18 mouse cellular contexts compared by ENCODE assay signal in genomic region chr3:130727676-130728075, GRCm38 (mm10). TPM values are rescaled to one million over a fixed set of nuclear protein-coding genes. Genes with fewer than 3 reads are reported as not detected.
DNase-seq lines count a peak whose midpoint lies in the region; ATAC-seq and TF ChIP-seq lines count a peak whose summit lies in the region.
"Had no signal": no experiment of that assay in that cellular context is flagged by ENCODE, and none has a peak within 500 bp of the region (broad histone marks: within the 10 kb centered on the region; RNA-seq: fewer than 3 reads in every experiment).

No protein-coding gene starts in this region.

- H3K4me3 ChIP-seq in kidney, embryonic 16.5 days (ENCODE audit: low read length): no peak overlapping the region
- H3K4me3 ChIP-seq in kidney, adult 2 months (ENCODE audit: insufficient read depth, low read depth, low read length): no peak overlapping the region
- H3K4me3 ChIP-seq in E14TG2a.4 (replicated peaks; ENCODE audit: low read length) (peak overlapping the region; percentile 95), G1E (ENCODE audit: low read depth, low read length) (peak overlapping the region; percentile 91; the same call in 1 of the 2 replicates)
- peak overlapping the region; percentile 96; the same call in 1 of the 2 replicates for H3K4me3 ChIP-seq in liver, embryonic 12.5 days
- H3K4me3 ChIP-seq: midbrain, embryonic 15.5 days had no signal

- no peak for TF ChIP-seq POLR2A in kidney, adult 2 months (IDR thresholded peaks at IDR 0.05; ENCODE audit: low read depth, low read length)

- peak overlapping the region; percentile 94; the same call in 1 of the 2 replicates for H3K9ac ChIP-seq in kidney, embryonic 16.5 days (replicated peaks; ENCODE audit: low read length)
- H3K9ac ChIP-seq in liver, embryonic 12.5 days: peak overlapping the region; percentile 96; the same call in 1 of the 2 replicates
- H3K9ac ChIP-seq: midbrain, embryonic 15.5 days; neural tube, embryonic 12.5 days; stomach, embryonic 15.5 days had no signal

- no peak for ATAC-seq in kidney, embryonic 16.5 days (ENCODE audit: low FRiP score, low TSS enrichment)
- ATAC-seq in G1E (ENCODE audit: extremely low read depth, insufficient number of reproducible peaks, low FRiP score, poor library complexity, severe bottlenecking): no peak
- ATAC-seq in liver, embryonic 12.5 days: no peak
- ATAC-seq: CD4-positive, CD25-positive, alpha-beta regulatory T cell, adult 4 months; forebrain, embryonic 13.5 days; midbrain, embryonic 15.5 days had no signal

- no peak overlapping the region for H3K4me2 ChIP-seq in kidney, embryonic 16.5 days (replicated peaks; ENCODE audit: low read depth, low read length)
- peak overlapping the region; percentile 77 for H3K4me2 ChIP-seq in liver, embryonic 12.5 days
- H3K4me2 ChIP-seq: midbrain, embryonic 15.5 days; stomach, embryonic 15.5 days had no signal

- TF ChIP-seq CTCF in kidney, adult 2 months (conservative IDR thresholded peaks at IDR 0.05; ENCODE audit: insufficient read depth, insufficient read length, low read depth, low read length): no peak
- TF ChIP-seq CTCF in E14TG2a.4 (conservative IDR thresholded peaks at IDR 0.05; ENCODE audit: low read length) (no peak), G1E (IDR thresholded peaks at IDR 0.05; ENCODE audit: low read depth, low read length) (no peak)

- peaks cover 21% of the 10 kb centered on the region for H3K4me1 ChIP-seq in kidney, embryonic 16.5 days (ENCODE audit: insufficient read depth, low read length)
- peaks cover 3% of the 10 kb centered on the region; the same call in 1 of the 2 replicates for H3K4me1 ChIP-seq in kidney, adult 2 months (ENCODE audit: control insufficient read depth, insufficient read depth, low read length)
- H3K4me1 ChIP-seq in E14TG2a.4 (replicated peaks; ENCODE audit: low read depth, low read length) (peaks cover 28% of the 10 kb centered on the region), G1E (ENCODE audit: insufficient read depth, low read depth, low read length) (peaks cover 25% of the 10 kb centered on the region)
- peaks cover 27% of the 10 kb centered on the region for H3K4me1 ChIP-seq in liver, embryonic 12.5 days

- H3K9me3 ChIP-seq in kidney, embryonic 16.5 days (ENCODE audit: low read length): no peaks in the 10 kb centered on the region
- H3K9me3 ChIP-seq in E14TG2a.4 (ENCODE audit: low read length) (no peaks in the 10 kb centered on the region), G1E (replicated peaks) (no peaks in the 10 kb centered on the region)
- no peaks in the 10 kb centered on the region for H3K9me3 ChIP-seq in liver, embryonic 12.5 days (replicated peaks)
- H3K9me3 ChIP-seq: forebrain, embryonic 13.5 days; midbrain, embryonic 15.5 days; neural tube, embryonic 12.5 days; stomach, embryonic 15.5 days had no signal

- no peak for DNase-seq in kidney, adult 2 months
- DNase-seq in G1E (ENCODE audit: low spot score): no peak
- DNase-seq in right cerebral cortex, postnatal 25 days: no peak
- no peak for DNase-seq in urinary bladder, postnatal 4 days (ENCODE audit: low spot score in 2 of 2)
- DNase-seq: cerebellum, postnatal 10 days; heart, postnatal 10 days; left cerebral cortex, postnatal 4 days; lung, postnatal 14 days; right cerebral cortex, postnatal 4 days; thymus, postnatal 4 days had no signal

- WGBS in kidney, embryonic 16.5 days: 80% methylated on average over 4 of the region's 4 CpGs
- WGBS in kidney, adult 2 months: 73% methylated on average over 4 of the region's 4 CpGs
- 74% methylated on average over 4 of the region's 4 CpGs for WGBS in liver, embryonic 12.5 days (ENCODE audit: insufficient replicate concordance)

- peaks cover 36% of the 10 kb centered on the region for H3K36me3 ChIP-seq in kidney, embryonic 16.5 days (ENCODE audit: insufficient read depth, low read length)
- H3K36me3 ChIP-seq in kidney, adult 2 months (ENCODE audit: control insufficient read depth, insufficient read depth, low read length): peaks cover 8% of the 10 kb centered on the region
- peaks cover 38% of the 10 kb centered on the region for H3K36me3 ChIP-seq in E14TG2a.4 (ENCODE audit: insufficient read depth, low read length)
- H3K36me3 ChIP-seq in G1E (replicated peaks): peaks cover 57% of the 10 kb centered on the region
- peaks cover 50% of the 10 kb centered on the region for H3K36me3 ChIP-seq in liver, embryonic 12.5 days

- no peaks in the 10 kb centered on the region for H3K27me3 ChIP-seq in kidney, embryonic 16.5 days (ENCODE audit: insufficient read depth, low read length)
- H3K27me3 ChIP-seq in kidney, adult 2 months (replicated peaks; ENCODE audit: control insufficient read depth, insufficient read depth, low read length): no peaks in the 10 kb centered on the region
- H3K27me3 ChIP-seq in E14TG2a.4 (ENCODE audit: insufficient read depth, low read length) (no peaks in the 10 kb centered on the region), G1E (ENCODE audit: insufficient read depth, low read length) (no peaks in the 10 kb centered on the region)
- 0 out of 2 replicates have a peak, but pooled peaks cover 4% of the 10 kb centered on the region for H3K27me3 ChIP-seq in liver, embryonic 12.5 days (replicated peaks)
- H3K27me3 ChIP-seq: forebrain, embryonic 13.5 days; midbrain, embryonic 15.5 days; neural tube, embryonic 12.5 days; stomach, embryonic 15.5 days had no signal

- H3K27ac ChIP-seq in kidney, embryonic 16.5 days (ENCODE audit: low read length): no peak overlapping the region
- no peak overlapping the region for H3K27ac ChIP-seq in kidney, adult 2 months (ENCODE audit: insufficient read depth, low read depth, low read length)
- H3K27ac ChIP-seq in liver, embryonic 12.5 days: 0 out of 2 replicates have a peak overlapping the region, but pooled peaks have one; percentile 16
- H3K27ac ChIP-seq: forebrain, embryonic 13.5 days; midbrain, embryonic 15.5 days; neural tube, embryonic 12.5 days; stomach, embryonic 15.5 days had no signal

RNA-seq across cellular contexts. Expression of gene Rpl34, which starts 2.5 kb away (rescaled TPM):
- polyA plus RNA-seq in kidney, embryonic 16.5 days (2015; fragmentation: Nextera tagmentation; extraction: Ambion mirVana): 806 and 861 TPM in 2 replicates
- polyA plus RNA-seq in kidney, adult 2 months (2012; rRNA removed): 1,334 and 1,388 TPM in 2 replicates
- 257 and 272 TPM in 2 replicates for total RNA-seq in G1E (2014; fragmentation: Nextera tagmentation)
- 454 and 597 TPM in 2 replicates for total RNA-seq in G1E (2017)
- 99.8 and 105 TPM in 2 replicates for polyA plus RNA-seq in G1E (2012)
- 756 and 816 TPM in 2 replicates for polyA plus RNA-seq in liver, embryonic 12.5 days (2016; fragmentation: Nextera tagmentation; extraction: Ambion mirVana)

RNA-seq across cellular contexts. Expression of gene Ostc, which starts 18.4 kb away (rescaled TPM):
- polyA plus RNA-seq in kidney, embryonic 16.5 days (2015; fragmentation: Nextera tagmentation; extraction: Ambion mirVana): 356 and 387 TPM in 2 replicates
- polyA plus RNA-seq in kidney, adult 2 months (2012; rRNA removed): 34.1 and 39.8 TPM in 2 replicates
- total RNA-seq in G1E (2014; fragmentation: Nextera tagmentation) (141 and 182 TPM in 2 replicates), G1E (2017) (238 and 252 TPM in 2 replicates)
- 24.6 and 32.9 TPM in 2 replicates for polyA plus RNA-seq in G1E (2012)
- polyA plus RNA-seq in liver, embryonic 12.5 days (2016; fragmentation: Nextera tagmentation; extraction: Ambion mirVana): 215 and 221 TPM in 2 replicates

Comparison
In these comparisons a context has a peak if more than half of its experiments do, and no peak if none do; other contexts are left out.
1. H3K4me3 ChIP-seq: peak in E14TG2a.4 (single experiment), G1E (single experiment) and liver, embryonic 12.5 days (single experiment); none in kidney, embryonic 16.5 days (single experiment) and kidney, adult 2 months (single experiment).